Mouse (Mus musculus) liver, embryonic 16.5 days (tissue): ENCODE results near the gene Rbfox1. TPM values are rescaled to one million over a fixed set of nuclear protein-coding genes. Genes with fewer than 3 reads are reported as not detected.

Experiments
- ATAC-seq: fragments of 200-750 bp; cut with Nextera tagmentation; 2 replicates; pipeline ENCODE4 v1.8.0; 2017; ENCODE audit warnings: low read depth, mild to moderate bottlenecking, moderate number of reproducible peaks, moderate library complexity
- H3K27ac ChIP-seq: fragments of 300-500 bp; sonication (generic); 2 replicates; pipeline ENCODE4 v1.5.1; 2014; ENCODE audit warnings: mild to moderate bottlenecking, low read length
- H3K27me3 ChIP-seq: fragments of 300-500 bp; sonication (generic); 2 replicates; pipeline ENCODE4 v1.6.1; 2014; ENCODE audit warnings: low read depth, low read length, mixed read lengths; ENCODE audit not compliant: control insufficient read depth, insufficient read depth
- H3K36me3 ChIP-seq: fragments of 300-500 bp; sonication (generic); 2 replicates; pipeline ENCODE4 v1.6.1; 2014; ENCODE audit warnings: mild to moderate bottlenecking; ENCODE audit not compliant: control insufficient read depth, insufficient read depth
- H3K4me1 ChIP-seq: fragments of 300-500 bp; sonication (generic); 2 replicates; pipeline ENCODE4 v1.6.1; 2014; ENCODE audit warnings: low read depth, low read length, mixed read lengths; ENCODE audit not compliant: control insufficient read depth
- H3K4me2 ChIP-seq: fragments of 300-500 bp; sonication (generic); 2 replicates; pipeline ENCODE4 v1.6.1; 2014; ENCODE audit warnings: low read depth, low read length, mixed read lengths
- H3K4me3 ChIP-seq: fragments of 300-500 bp; sonication (generic); 2 replicates; pipeline ENCODE4 v1.5.1; 2014; ENCODE audit warnings: low read depth, mild to moderate bottlenecking, low read length
- H3K9ac ChIP-seq: fragments of 300-500 bp; sonication (generic); 2 replicates; pipeline ENCODE4 v1.6.1; 2014; ENCODE audit warnings: low read depth, low read length
- H3K9me3 ChIP-seq: fragments of 300-500 bp; sonication (generic); replicated peaks from 2 replicates; pipeline ENCODE4 v1.6.1; 2016; ENCODE audit warnings: low read length; ENCODE audit not compliant: control insufficient read depth
- WGBS: fragments of 180-500 bp; shearing (Covaris S2); extraction: QIAGEN DNeasy Blood & Tissue Kit; methylation state at CpG from one replicate; pipeline ENCODE4 v1.1.7; 2014; ENCODE audit not compliant: insufficient replicate concordance; 5-methylcytosine and 5-hydroxymethylcytosine counted together
- polyA plus RNA-seq: library from polyadenylated mRNA; unstranded; fragments of >200 nt; fragmentation: Nextera tagmentation; extraction: Ambion mirVana; gene quantifications from 2 replicates; pipeline ENCODE4 v1.2.1, GENCODE M21; 2015

The Rbfox1 gene
- polyA plus RNA-seq = 0.28 and 0.38 TPM in 2 replicates

GRCm38 (mm10) chr16:5884746-5885689, at the start of gene Rbfox1:
Rbfox1 (plus strand) TSS chr16:5885355.
- Histone ChIP-seq H3K4me1 (no peaks in the 10 kb centered on the region), H3K4me2 (no peak within 1 kb of the TSS), H3K4me3 (no peak within 1 kb of the TSS), H3K27ac (no peak within 1 kb of the TSS), H3K27me3 (peaks cover 10% of the 10 kb centered on the region; the same call in 1 of the 2 replicates), H3K9ac (no peak within 1 kb of the TSS), H3K36me3 (no peaks in the 10 kb centered on the region), H3K9me3 (no peaks in the 10 kb centered on the region)
- 1% methylated on average over 68 of the region's 69 CpGs for WGBS
- ATAC-seq = no peak

- no peak for ATAC-seq
- Histone ChIP-seq H3K27me3 (no peaks in the 10 kb centered on the region), H3K4me1 (no peaks in the 10 kb centered on the region), H3K36me3 (no peaks in the 10 kb centered on the region), H3K9ac (no peak overlapping the region), H3K9me3 (no peaks in the 10 kb centered on the region), H3K4me3 (no peak overlapping the region), H3K4me2 (no peak overlapping the region), H3K27ac (no peak overlapping the region)
- 66% methylated on average over 2 of the region's 2 CpGs for WGBS
These were observed 48.4 kb upstream of the Rbfox1 start for GRCm38 (mm10) chr16:5836744-5837143.

GRCm38 (mm10) chr16:5841167-5841566, 44.0 kb upstream of the Rbfox1 start:
- no peaks in the 10 kb centered on the region for H3K4me1 ChIP-seq
- 62% methylated on average over 5 of the region's 5 CpGs for WGBS
- no peak overlapping the region for H3K9ac ChIP-seq
- no peaks in the 10 kb centered on the region for H3K27me3 ChIP-seq
- no peaks in the 10 kb centered on the region for H3K36me3 ChIP-seq
- H3K27ac ChIP-seq = no peak overlapping the region
- no peak for ATAC-seq
- no peak overlapping the region for H3K4me2 ChIP-seq
- H3K4me3 ChIP-seq = no peak overlapping the region
- H3K9me3 ChIP-seq = no peaks in the 10 kb centered on the region

GRCm38 (mm10) chr16:5845645-5846044, 39.5 kb upstream of the Rbfox1 start:
- no peaks in the 10 kb centered on the region for H3K36me3 ChIP-seq
- WGBS = 64% methylated on average over 11 of the region's 11 CpGs
- no peaks in the 10 kb centered on the region for H3K27me3 ChIP-seq
- ATAC-seq = no peak
- no peak overlapping the region for H3K27ac ChIP-seq
- no peak overlapping the region for H3K4me3 ChIP-seq
- no peaks in the 10 kb centered on the region for H3K4me1 ChIP-seq
- no peak overlapping the region for H3K4me2 ChIP-seq
- no peaks in the 10 kb centered on the region for H3K9me3 ChIP-seq
- no peak overlapping the region for H3K9ac ChIP-seq

- Histone ChIP-seq H3K4me3 (no peak overlapping the region), H3K27ac (no peak overlapping the region), H3K9ac (no peak overlapping the region), H3K9me3 (no peaks in the 10 kb centered on the region; the same call in 1 of the 2 replicates), H3K4me1 (no peaks in the 10 kb centered on the region), H3K4me2 (no peak overlapping the region), H3K27me3 (no peaks in the 10 kb centered on the region), H3K36me3 (no peaks in the 10 kb centered on the region)
- ATAC-seq = no peak
- WGBS = 73% methylated on average over 2 of the region's 2 CpGs
These were observed 32.1 kb upstream of the Rbfox1 start for GRCm38 (mm10) chr16:5853055-5853454.

GRCm38 (mm10) chr16:5864350-5864749, 20.8 kb upstream of the Rbfox1 start:
- Histone ChIP-seq H3K4me2 (no peak overlapping the region), H3K9ac (no peak overlapping the region), H3K4me1 (no peaks in the 10 kb centered on the region), H3K27ac (no peak overlapping the region), H3K9me3 (no peaks in the 10 kb centered on the region), H3K36me3 (no peaks in the 10 kb centered on the region), H3K27me3 (no peaks in the 10 kb centered on the region), H3K4me3 (no peak overlapping the region)
- 76% methylated on average over 4 of the region's 4 CpGs for WGBS
- ATAC-seq = no peak

GRCm38 (mm10) chr16:5866966-5867365, 18.2 kb upstream of the Rbfox1 start:
- ATAC-seq = no peak
- Histone ChIP-seq H3K9me3 (no peaks in the 10 kb centered on the region), H3K27ac (no peak overlapping the region), H3K27me3 (no peaks in the 10 kb centered on the region), H3K4me2 (no peak overlapping the region), H3K4me1 (no peaks in the 10 kb centered on the region), H3K4me3 (no peak overlapping the region), H3K9ac (no peak overlapping the region), H3K36me3 (no peaks in the 10 kb centered on the region)
- WGBS = 44% methylated on average over 1 of the region's 1 CpGs

GRCm38 (mm10) chr16:5870391-5870790, 14.8 kb upstream of the Rbfox1 start:
- Histone ChIP-seq H3K27me3 (no peaks in the 10 kb centered on the region), H3K27ac (no peak overlapping the region), H3K36me3 (no peaks in the 10 kb centered on the region), H3K4me3 (no peak overlapping the region), H3K9me3 (no peaks in the 10 kb centered on the region), H3K4me2 (no peak overlapping the region), H3K4me1 (no peaks in the 10 kb centered on the region), H3K9ac (no peak overlapping the region)
- no peak for ATAC-seq
- WGBS = 52% methylated on average over 3 of the region's 3 CpGs

GRCm38 (mm10) chr16:5881820-5882219, 3.3 kb upstream of the Rbfox1 start:
- no peak for ATAC-seq
- H3K36me3 ChIP-seq = no peaks in the 10 kb centered on the region
- H3K9me3 ChIP-seq = no peaks in the 10 kb centered on the region
- H3K4me2 ChIP-seq = no peak overlapping the region
- H3K4me3 ChIP-seq = no peak overlapping the region
- no peaks in the 10 kb centered on the region for H3K4me1 ChIP-seq
- WGBS = 0% methylated on average over 4 of the region's 4 CpGs
- no peak overlapping the region for H3K27ac ChIP-seq
- no peak overlapping the region for H3K9ac ChIP-seq
- peaks cover 10% of the 10 kb centered on the region; the same call in 1 of the 2 replicates for H3K27me3 ChIP-seq
